In genomic region chr10:66752237-66752810, GRCm38 (mm10) we compare ENCODE assay signal across 23 mouse cellular contexts.
DNase-seq lines count a peak whose midpoint lies in the region; ATAC-seq lines count a peak whose summit lies in the region.
"Had no signal": no experiment of that assay in that cellular context is flagged by ENCODE, and none has a peak within 500 bp of the region (broad histone marks: within the 10 kb centered on the region; RNA-seq: fewer than 3 reads in every experiment).

No protein-coding gene starts in this region.

- no peak overlapping the region for H3K27ac ChIP-seq in neural tube, embryonic 11.5 days (ENCODE audit: low read depth, low read length)
- no peak overlapping the region for H3K27ac ChIP-seq in neural tube, embryonic 15.5 days (replicated peaks)
- H3K27ac ChIP-seq in intestine, embryonic 16.5 days (ENCODE audit: low read length): no peak overlapping the region
- H3K27ac ChIP-seq: forebrain, embryonic 10.5 days; hindbrain, embryonic 13.5 days; liver, embryonic 13.5 days; midbrain, embryonic 10.5 days; stomach, postnatal 0 days had no signal

- H3K36me3 ChIP-seq in neural tube, embryonic 11.5 days (ENCODE audit: control insufficient read depth, insufficient read depth, low read length): no peaks in the 10 kb centered on the region
- no peaks in the 10 kb centered on the region for H3K36me3 ChIP-seq in neural tube, embryonic 15.5 days
- H3K36me3 ChIP-seq in intestine, embryonic 16.5 days (ENCODE audit: control insufficient read depth, insufficient read depth, low read length): no peaks in the 10 kb centered on the region
- H3K36me3 ChIP-seq: forebrain, embryonic 10.5 days; hindbrain, embryonic 13.5 days; liver, embryonic 13.5 days; midbrain, embryonic 10.5 days had no signal

- no peaks in the 10 kb centered on the region for H3K27me3 ChIP-seq in neural tube, embryonic 11.5 days (ENCODE audit: control insufficient read depth, insufficient read depth, low read length)
- H3K27me3 ChIP-seq in neural tube, embryonic 15.5 days (replicated peaks): no peaks in the 10 kb centered on the region
- H3K27me3 ChIP-seq in intestine, embryonic 16.5 days (replicated peaks; ENCODE audit: control insufficient read depth, insufficient read depth, low read length): no peaks in the 10 kb centered on the region
- H3K27me3 ChIP-seq: hindbrain, embryonic 13.5 days; liver, embryonic 13.5 days had no signal

- peak; percentile 35; the same call in 1 of the 2 replicates for ATAC-seq in neural tube, embryonic 11.5 days (ENCODE audit: insufficient read depth, low FRiP score, low TSS enrichment)
- ATAC-seq in neural tube, embryonic 15.5 days (ENCODE audit: low FRiP score): no peak
- ATAC-seq in intestine, embryonic 16.5 days: no peak
- ATAC-seq: forebrain, postnatal 0 days; midbrain, embryonic 16.5 days had no signal

- no peaks in the 10 kb centered on the region for H3K9me3 ChIP-seq in neural tube, embryonic 11.5 days (ENCODE audit: control insufficient read depth, low read length)
- no peaks in the 10 kb centered on the region for H3K9me3 ChIP-seq in neural tube, embryonic 15.5 days (replicated peaks)
- no peaks in the 10 kb centered on the region for H3K9me3 ChIP-seq in intestine, embryonic 16.5 days (ENCODE audit: control insufficient read depth, low read length)
- H3K9me3 ChIP-seq: forebrain, embryonic 10.5 days; hindbrain, embryonic 13.5 days; liver, embryonic 13.5 days; midbrain, embryonic 10.5 days had no signal

- H3K4me3 ChIP-seq in neural tube, embryonic 11.5 days (ENCODE audit: low read depth, low read length): no peak overlapping the region
- no peak overlapping the region for H3K4me3 ChIP-seq in neural tube, embryonic 15.5 days (replicated peaks)
- H3K4me3 ChIP-seq in intestine, embryonic 16.5 days (ENCODE audit: low read length): no peak overlapping the region
- H3K4me3 ChIP-seq: forebrain, embryonic 10.5 days; hindbrain, embryonic 13.5 days; liver, embryonic 13.5 days; midbrain, embryonic 10.5 days; myocyte had no signal

- peak; percentile 64 for DNase-seq in heart, adult 11 months
- DNase-seq in heart, postnatal 14 days: no peak
- no peak for DNase-seq in neural tube, embryonic 11.5 days (ENCODE audit: low spot score)
- DNase-seq in lung, postnatal 10 days: peak; percentile 28
- no peak for DNase-seq in layer of hippocampus, postnatal 36 days
- DNase-seq in thymus, postnatal 14 days: no peak
- DNase-seq: adrenal gland, postnatal 14 days; cerebellum, adult 9-10 months; forebrain, postnatal 0 days; gastrocnemius, postnatal 14 days; heart, adult 18-20 months; heart, postnatal 36 days; kidney, adult 2 months; liver, embryonic 13.5 days; thymus, adult 2 months had no signal

- 89% methylated on average over 7 of the region's 7 CpGs for WGBS in neural tube, embryonic 11.5 days
- WGBS in neural tube, embryonic 15.5 days: 77% methylated on average over 7 of the region's 7 CpGs
- 74% methylated on average over 7 of the region's 7 CpGs for WGBS in intestine, embryonic 16.5 days

- H3K9ac ChIP-seq in neural tube, embryonic 11.5 days (ENCODE audit: low read length): no peak overlapping the region
- H3K9ac ChIP-seq in neural tube, embryonic 15.5 days (replicated peaks): no peak overlapping the region
- no peak overlapping the region for H3K9ac ChIP-seq in intestine, embryonic 16.5 days (ENCODE audit: low read depth, low read length)
- H3K9ac ChIP-seq: forebrain, postnatal 0 days; hindbrain, embryonic 13.5 days; liver, embryonic 13.5 days had no signal

- intact Hi-C loops in heart, postnatal 14 days (cut with DNase I): no loop called here

- H3K4me2 ChIP-seq in neural tube, embryonic 11.5 days (ENCODE audit: low read depth): no peak overlapping the region
- H3K4me2 ChIP-seq in neural tube, embryonic 15.5 days: no peak overlapping the region
- no peak overlapping the region for H3K4me2 ChIP-seq in intestine, embryonic 16.5 days (ENCODE audit: low read depth, low read length)
- H3K4me2 ChIP-seq: hindbrain, embryonic 13.5 days; liver, embryonic 13.5 days had no signal

- no peaks in the 10 kb centered on the region for H3K4me1 ChIP-seq in neural tube, embryonic 11.5 days (ENCODE audit: control insufficient read depth, insufficient read depth, low read length)
- no peaks in the 10 kb centered on the region for H3K4me1 ChIP-seq in neural tube, embryonic 15.5 days
- H3K4me1 ChIP-seq in intestine, embryonic 16.5 days (ENCODE audit: control insufficient read depth, insufficient read depth, low read length): no peaks in the 10 kb centered on the region
- H3K4me1 ChIP-seq: hindbrain, embryonic 13.5 days; liver, embryonic 13.5 days had no signal

Comparison
In these comparisons a context has a peak if more than half of its experiments do, and no peak if none do; other contexts are left out.
1. DNase-seq: peak in heart, adult 11 months (single experiment) and lung, postnatal 10 days (single experiment); none in heart, postnatal 14 days (0 of 2), neural tube, embryonic 11.5 days (single experiment), layer of hippocampus, postnatal 36 days (0 of 2) and thymus, postnatal 14 days (single experiment).